Mouse (Mus musculus): ENCODE data around the gene Dap. TPM values are rescaled to one million over a fixed set of nuclear protein-coding genes. Genes with fewer than 3 reads are reported as not detected.

The Dap gene
- polyA plus RNA-seq, 1 experiment from 2014 or later: 21.9 TPM

DNA sequence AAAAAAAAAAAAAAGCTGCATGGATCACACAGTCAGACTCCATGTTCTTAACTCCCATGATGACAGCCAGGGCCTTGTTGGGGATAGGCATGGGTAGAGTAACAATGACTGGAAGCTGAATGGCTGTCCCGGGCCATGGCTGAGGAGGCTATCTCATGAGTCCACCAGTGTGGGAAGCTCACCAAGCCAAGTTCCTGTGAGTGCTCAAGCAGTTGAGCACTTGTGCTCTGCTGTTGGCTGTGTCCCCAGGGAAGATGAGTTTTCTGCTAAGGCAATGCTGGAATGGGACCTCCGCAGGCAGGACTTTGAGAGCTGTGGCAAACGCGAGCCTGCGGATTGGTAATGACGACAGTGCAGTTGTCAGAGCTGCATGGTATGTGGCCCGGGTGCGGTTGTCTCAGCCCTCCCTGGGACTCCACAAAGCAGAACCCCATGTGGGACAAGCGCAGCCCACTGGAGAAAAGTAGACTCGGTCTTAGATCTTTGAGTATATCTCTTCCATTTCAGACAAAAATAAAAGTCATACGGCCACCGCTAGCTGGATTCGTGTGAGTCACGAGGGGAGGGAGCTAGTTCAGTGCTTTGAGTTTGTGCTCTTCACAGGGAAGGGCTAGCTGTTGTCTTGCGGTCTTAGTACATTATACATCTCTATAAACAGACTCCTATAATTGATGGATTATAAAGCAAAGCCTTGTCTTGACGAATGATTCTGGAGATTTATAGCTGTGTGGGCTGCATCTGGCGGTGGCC lies 20.8 kb downstream of the Dap start:
- no peak overlapping the region for H3K9ac ChIP-seq (ENCODE audit: low read depth, low read length)
- 92% methylated on average over 17 of the region's 17 CpGs for WGBS
- no peak overlapping the region for H3K4me2 ChIP-seq (ENCODE audit: low read length)
- H3K27ac ChIP-seq (ENCODE audit: low read length): no peak overlapping the region
- H3K9me3 ChIP-seq (replicated peaks; ENCODE audit: control insufficient read depth, low read length, poor library complexity, severe bottlenecking): peaks cover 5% of the 10 kb centered on the region; the same call in 1 of the 2 replicates
- H3K36me3 ChIP-seq (ENCODE audit: control insufficient read depth, insufficient read depth, low read length): no peaks in the 10 kb centered on the region
- ATAC-seq: no peak
- no peaks in the 10 kb centered on the region for H3K27me3 ChIP-seq (ENCODE audit: control insufficient read depth, insufficient read depth, low read depth, low read length)
- no peaks in the 10 kb centered on the region for H3K4me1 ChIP-seq (ENCODE audit: control insufficient read depth, insufficient read depth, low read length)
- no peak overlapping the region for H3K4me3 ChIP-seq (ENCODE audit: low read depth, low read length)

- no peak overlapping the region for H3K4me3 ChIP-seq (ENCODE audit: low read depth, low read length)
- H3K4me1 ChIP-seq (ENCODE audit: control insufficient read depth, insufficient read depth, low read length): 0 out of 2 replicates have a peak, but pooled peaks cover 3% of the 10 kb centered on the region
- H3K9ac ChIP-seq (ENCODE audit: low read depth, low read length): no peak overlapping the region
- H3K36me3 ChIP-seq (ENCODE audit: control insufficient read depth, insufficient read depth, low read length): no peaks in the 10 kb centered on the region
- H3K9me3 ChIP-seq (replicated peaks; ENCODE audit: control insufficient read depth, low read length, poor library complexity, severe bottlenecking): peaks cover 5% of the 10 kb centered on the region; the same call in 1 of the 2 replicates
- H3K4me2 ChIP-seq (ENCODE audit: low read length): no peak overlapping the region
- no peaks in the 10 kb centered on the region for H3K27me3 ChIP-seq (ENCODE audit: control insufficient read depth, insufficient read depth, low read depth, low read length)
- ATAC-seq: no peak
- WGBS: 83% methylated on average over 9 of the region's 9 CpGs
- no peak overlapping the region for H3K27ac ChIP-seq (ENCODE audit: low read length)
Measured at GRCm38 (mm10) chr15:31245934-31246333, 21.8 kb downstream of the Dap start.

- ATAC-seq: peak; percentile 26; the same call in 1 of the 2 replicates
- no peak overlapping the region for H3K4me3 ChIP-seq (ENCODE audit: low read depth, low read length)
- 0 out of 2 replicates have a peak, but pooled peaks cover 3% of the 10 kb centered on the region for H3K4me1 ChIP-seq (ENCODE audit: control insufficient read depth, insufficient read depth, low read length)
- H3K27ac ChIP-seq (ENCODE audit: low read length): no peak overlapping the region
- no peak overlapping the region for H3K9ac ChIP-seq (ENCODE audit: low read depth, low read length)
- peaks cover 1% of the 10 kb centered on the region; the same call in 1 of the 2 replicates for H3K9me3 ChIP-seq (replicated peaks; ENCODE audit: control insufficient read depth, low read length, poor library complexity, severe bottlenecking)
- WGBS: 58% methylated on average over 9 of the region's 9 CpGs
- no peaks in the 10 kb centered on the region for H3K36me3 ChIP-seq (ENCODE audit: control insufficient read depth, insufficient read depth, low read length)
- H3K4me2 ChIP-seq (ENCODE audit: low read length): no peak overlapping the region
- no peaks in the 10 kb centered on the region for H3K27me3 ChIP-seq (ENCODE audit: control insufficient read depth, insufficient read depth, low read depth, low read length)
Measured at GRCm38 (mm10) chr15:31247035-31247434, 22.9 kb downstream of the Dap start.

DNA sequence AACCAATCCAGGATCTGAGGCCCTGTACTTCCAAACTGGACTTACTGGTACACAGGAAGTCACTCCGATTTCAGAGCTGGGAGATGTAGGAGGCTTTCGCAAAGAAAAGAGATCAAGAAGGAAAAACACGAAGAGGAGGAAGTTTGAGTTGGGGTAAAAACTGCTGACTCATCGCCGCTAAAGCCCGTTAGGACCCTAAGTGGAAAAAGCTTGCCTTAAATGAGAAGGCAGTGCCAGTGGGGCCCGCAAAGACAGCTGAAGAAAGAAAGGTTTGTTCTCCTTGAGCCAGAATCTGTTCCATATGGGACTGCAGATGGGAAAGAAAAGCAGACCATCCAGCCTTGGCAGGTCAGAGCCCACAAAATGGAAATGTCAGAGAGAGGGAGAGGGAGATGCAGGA lies 24.8 kb downstream of the Dap start:
- Histone ChIP-seq H3K4me2 (ENCODE audit: low read length) (no peak overlapping the region), H3K36me3 (ENCODE audit: control insufficient read depth, insufficient read depth, low read length) (no peaks in the 10 kb centered on the region), H3K27me3 (ENCODE audit: control insufficient read depth, insufficient read depth, low read depth, low read length) (no peaks in the 10 kb centered on the region), H3K4me3 (ENCODE audit: low read depth, low read length) (no peak overlapping the region), H3K9ac (ENCODE audit: low read depth, low read length) (no peak overlapping the region), H3K9me3 (replicated peaks; ENCODE audit: control insufficient read depth, low read length, poor library complexity, severe bottlenecking) (no peaks in the 10 kb centered on the region), H3K27ac (ENCODE audit: low read length) (no peak overlapping the region), H3K4me1 (ENCODE audit: control insufficient read depth, insufficient read depth, low read length) (peaks cover 5% of the 10 kb centered on the region; the same call in 1 of the 2 replicates)
- ATAC-seq: no peak
- 82% methylated on average over 7 of the region's 7 CpGs for WGBS

GRCm38 (mm10) chr15:31250027-31250426 lies 25.9 kb downstream of the Dap start:
- Histone ChIP-seq H3K9me3 (replicated peaks; ENCODE audit: control insufficient read depth, low read length, poor library complexity, severe bottlenecking) (no peaks in the 10 kb centered on the region), H3K27me3 (ENCODE audit: control insufficient read depth, insufficient read depth, low read depth, low read length) (no peaks in the 10 kb centered on the region), H3K4me2 (ENCODE audit: low read length) (no peak overlapping the region), H3K27ac (ENCODE audit: low read length) (no peak overlapping the region), H3K4me1 (ENCODE audit: control insufficient read depth, insufficient read depth, low read length) (peaks cover 5% of the 10 kb centered on the region; the same call in 1 of the 2 replicates), H3K4me3 (ENCODE audit: low read depth, low read length) (no peak overlapping the region), H3K9ac (ENCODE audit: low read depth, low read length) (no peak overlapping the region), H3K36me3 (ENCODE audit: control insufficient read depth, insufficient read depth, low read length) (no peaks in the 10 kb centered on the region)
- ATAC-seq: no peak
- WGBS: 59% methylated on average over 2 of the region's 2 CpGs

DNA sequence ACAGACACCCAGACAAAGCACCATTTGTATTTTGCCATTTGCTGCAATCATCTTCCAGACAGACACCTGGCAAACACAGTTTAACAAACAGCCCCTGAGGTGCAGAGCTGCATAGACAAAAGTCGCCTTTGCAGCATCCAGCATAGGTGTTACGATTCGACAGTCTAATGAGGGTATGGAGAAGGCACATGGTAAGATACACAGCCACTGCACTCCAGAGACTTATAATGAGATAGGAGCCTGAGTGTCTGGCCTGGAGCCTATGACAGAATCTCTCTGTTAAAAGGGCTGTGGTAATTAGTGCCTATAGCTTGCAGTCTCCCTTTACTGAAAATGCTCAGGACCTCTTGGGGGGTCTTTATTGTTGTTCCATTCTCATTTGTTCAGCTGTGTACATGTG lies 26.6 kb downstream of the Dap start:
- H3K36me3 ChIP-seq (ENCODE audit: control insufficient read depth, insufficient read depth, low read length): no peaks in the 10 kb centered on the region
- H3K9ac ChIP-seq (ENCODE audit: low read depth, low read length): no peak overlapping the region
- no peak overlapping the region for H3K4me3 ChIP-seq (ENCODE audit: low read depth, low read length)
- ATAC-seq: peak; percentile 59; the same call in 1 of the 2 replicates
- no peaks in the 10 kb centered on the region for H3K27me3 ChIP-seq (ENCODE audit: control insufficient read depth, insufficient read depth, low read depth, low read length)
- peaks cover 5% of the 10 kb centered on the region; the same call in 1 of the 2 replicates for H3K4me1 ChIP-seq (ENCODE audit: control insufficient read depth, insufficient read depth, low read length)
- 55% methylated on average over 3 of the region's 3 CpGs for WGBS
- no peaks in the 10 kb centered on the region for H3K9me3 ChIP-seq (replicated peaks; ENCODE audit: control insufficient read depth, low read length, poor library complexity, severe bottlenecking)
- no peak overlapping the region for H3K4me2 ChIP-seq (ENCODE audit: low read length)
- H3K27ac ChIP-seq (ENCODE audit: low read length): no peak overlapping the region

DNA sequence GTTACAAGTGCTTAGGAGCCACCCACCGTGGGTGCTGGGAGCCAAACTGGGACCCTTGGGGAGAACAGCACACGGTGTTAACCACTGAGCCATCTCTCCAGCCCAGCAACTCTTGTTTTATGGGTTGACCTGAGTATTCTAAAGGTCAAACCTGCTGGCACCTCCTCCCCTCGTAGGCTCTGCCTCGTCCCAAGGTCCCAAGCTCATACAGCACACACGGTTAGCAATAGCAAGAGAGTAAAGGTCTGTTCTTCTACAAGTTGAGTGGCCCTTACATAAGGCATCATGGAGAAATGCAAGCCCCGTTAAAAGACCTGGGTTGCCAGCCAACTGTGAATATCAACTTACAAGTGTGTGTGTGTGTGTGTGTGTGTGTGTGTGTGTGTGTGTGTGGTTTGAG lies 27.1 kb downstream of the Dap start:
- no peaks in the 10 kb centered on the region for H3K27me3 ChIP-seq (ENCODE audit: control insufficient read depth, insufficient read depth, low read depth, low read length)
- no peak for ATAC-seq

DNA sequence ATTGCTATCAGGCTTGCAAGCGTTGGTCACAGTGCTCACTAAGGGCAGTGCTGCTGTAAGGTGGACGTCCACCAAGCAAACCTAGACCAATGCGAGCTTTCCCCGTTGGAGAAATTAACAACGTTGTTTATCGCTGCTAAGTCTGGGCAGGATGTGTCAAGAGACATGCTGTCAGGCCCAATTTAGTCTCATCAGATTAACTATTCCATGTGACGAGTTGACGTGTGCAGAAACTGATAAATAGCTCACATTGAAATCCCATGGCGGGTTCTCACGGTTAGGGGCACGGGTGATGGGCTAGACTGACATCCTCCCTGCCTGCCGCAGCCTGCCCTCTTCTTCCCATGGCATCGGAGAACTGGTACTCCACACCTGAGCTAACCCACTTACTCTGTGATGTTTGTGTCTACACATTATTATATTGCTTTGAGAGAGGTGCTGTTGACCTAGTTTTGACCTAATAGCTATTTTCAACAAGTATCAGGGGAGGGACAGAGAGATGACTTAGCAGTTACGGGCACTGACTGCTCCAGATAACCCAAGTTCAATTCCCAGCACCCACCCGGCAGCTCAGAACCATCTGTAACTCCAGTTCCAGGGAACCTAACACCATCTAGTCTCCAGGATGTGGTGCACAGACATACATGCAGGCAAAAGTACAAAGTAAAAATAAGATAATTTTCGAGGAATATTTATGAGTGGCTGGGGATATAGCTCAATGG lies 28.6 kb downstream of the Dap start:
- Histone ChIP-seq H3K27ac (ENCODE audit: low read length) (no peak overlapping the region), H3K9ac (ENCODE audit: low read depth, low read length) (no peak overlapping the region), H3K36me3 (ENCODE audit: control insufficient read depth, insufficient read depth, low read length) (no peaks in the 10 kb centered on the region), H3K4me2 (ENCODE audit: low read length) (no peak overlapping the region), H3K4me3 (ENCODE audit: low read depth, low read length) (no peak overlapping the region), H3K9me3 (replicated peaks; ENCODE audit: control insufficient read depth, low read length, poor library complexity, severe bottlenecking) (no peaks in the 10 kb centered on the region), H3K4me1 (ENCODE audit: control insufficient read depth, insufficient read depth, low read length) (peaks cover 5% of the 10 kb centered on the region; the same call in 1 of the 2 replicates), H3K27me3 (ENCODE audit: control insufficient read depth, insufficient read depth, low read depth, low read length) (no peaks in the 10 kb centered on the region)
- no peak for ATAC-seq
- 62% methylated on average over 16 of the region's 16 CpGs for whole genome bisulfite sequencing

More for the DNA sequence above, 27.1 kb downstream of the Dap start:
- Histone ChIP-seq H3K4me2 (ENCODE audit: low read length) (no peak overlapping the region), H3K9ac (ENCODE audit: low read depth, low read length) (no peak overlapping the region), H3K4me3 (ENCODE audit: low read depth, low read length) (no peak overlapping the region), H3K4me1 (ENCODE audit: control insufficient read depth, insufficient read depth, low read length) (peaks cover 5% of the 10 kb centered on the region; the same call in 1 of the 2 replicates), H3K27ac (ENCODE audit: low read length) (no peak overlapping the region), H3K9me3 (replicated peaks; ENCODE audit: control insufficient read depth, low read length, poor library complexity, severe bottlenecking) (no peaks in the 10 kb centered on the region), H3K36me3 (ENCODE audit: control insufficient read depth, insufficient read depth, low read length) (no peaks in the 10 kb centered on the region)
- WGBS: 89% methylated on average over 6 of the region's 6 CpGs

GRCm38 (mm10) chr15:31253380-31253779 lies 29.3 kb downstream of the Dap start:
- Histone ChIP-seq H3K36me3 (ENCODE audit: control insufficient read depth, insufficient read depth, low read length) (no peaks in the 10 kb centered on the region), H3K27me3 (ENCODE audit: control insufficient read depth, insufficient read depth, low read depth, low read length) (no peaks in the 10 kb centered on the region), H3K4me3 (ENCODE audit: low read depth, low read length) (no peak overlapping the region), H3K9me3 (replicated peaks; ENCODE audit: control insufficient read depth, low read length, poor library complexity, severe bottlenecking) (no peaks in the 10 kb centered on the region), H3K4me2 (ENCODE audit: low read length) (no peak overlapping the region), H3K9ac (ENCODE audit: low read depth, low read length) (no peak overlapping the region), H3K27ac (ENCODE audit: low read length) (no peak overlapping the region), H3K4me1 (ENCODE audit: control insufficient read depth, insufficient read depth, low read length) (peaks cover 5% of the 10 kb centered on the region; the same call in 1 of the 2 replicates)
- WGBS: 79% methylated on average over 8 of the region's 8 CpGs
- no peak for ATAC-seq

Measured in midbrain, embryonic 16.5 days (tissue).